Mouse (Mus musculus): ENCODE results near the gene Rims4. TPM values are rescaled to one million over a fixed set of nuclear protein-coding genes. Genes with fewer than 3 reads are reported as not detected.

Gene Rims4
- polyA plus RNA-seq, 1 experiment = 0.08 TPM

GRCm38 (mm10) chr2:163871266-163871665, 47.2 kb downstream of the Rims4 start:
- H3K4me3 ChIP-seq (ENCODE audit: insufficient read depth, low read depth, low read length) = no peak overlapping the region
- no peak for DNase-seq
- no peak overlapping the region for H3K27ac ChIP-seq (ENCODE audit: insufficient read depth, low read depth, low read length)
- no peaks in the 10 kb centered on the region for H3K4me1 ChIP-seq (ENCODE audit: control insufficient read depth, insufficient read depth, low read length)
- TF ChIP-seq CTCF (conservative IDR thresholded peaks at IDR 0.05; ENCODE audit: insufficient read depth, insufficient read length, low read depth, low read length) = no peak
- no peak for TF ChIP-seq POLR2A (IDR thresholded peaks at IDR 0.05; ENCODE audit: low read depth, low read length)
- no peaks in the 10 kb centered on the region for H3K36me3 ChIP-seq (ENCODE audit: control insufficient read depth, insufficient read depth, low read length)
- 91% methylated on average over 4 of the region's 4 CpGs for WGBS
- no peaks in the 10 kb centered on the region for H3K27me3 ChIP-seq (replicated peaks; ENCODE audit: control insufficient read depth, insufficient read depth, low read length)

GRCm38 (mm10) chr2:163869783-163870182, 48.7 kb downstream of the Rims4 start:
- H3K4me3 ChIP-seq (ENCODE audit: insufficient read depth, low read depth, low read length) = no peak overlapping the region
- H3K27me3 ChIP-seq (replicated peaks; ENCODE audit: control insufficient read depth, insufficient read depth, low read length) = no peaks in the 10 kb centered on the region
- H3K27ac ChIP-seq (ENCODE audit: insufficient read depth, low read depth, low read length) = no peak overlapping the region
- WGBS = 73% methylated on average over 5 of the region's 5 CpGs
- TF ChIP-seq POLR2A (IDR thresholded peaks at IDR 0.05; ENCODE audit: low read depth, low read length) (no peak), CTCF (conservative IDR thresholded peaks at IDR 0.05; ENCODE audit: insufficient read depth, insufficient read length, low read depth, low read length) (no peak)
- H3K4me1 ChIP-seq (ENCODE audit: control insufficient read depth, insufficient read depth, low read length) = no peaks in the 10 kb centered on the region
- no peaks in the 10 kb centered on the region for H3K36me3 ChIP-seq (ENCODE audit: control insufficient read depth, insufficient read depth, low read length)
- no peak for DNase-seq

- TF ChIP-seq CTCF (conservative IDR thresholded peaks at IDR 0.05; ENCODE audit: insufficient read depth, insufficient read length, low read depth, low read length) (no peak), POLR2A (IDR thresholded peaks at IDR 0.05; ENCODE audit: low read depth, low read length) (no peak)
- H3K4me1 ChIP-seq (ENCODE audit: control insufficient read depth, insufficient read depth, low read length) = no peaks in the 10 kb centered on the region
- H3K27ac ChIP-seq (ENCODE audit: insufficient read depth, low read depth, low read length) = no peak overlapping the region
- H3K36me3 ChIP-seq (ENCODE audit: control insufficient read depth, insufficient read depth, low read length) = no peaks in the 10 kb centered on the region
- no peak for DNase-seq
- H3K4me3 ChIP-seq (ENCODE audit: insufficient read depth, low read depth, low read length) = no peak overlapping the region
- H3K27me3 ChIP-seq (replicated peaks; ENCODE audit: control insufficient read depth, insufficient read depth, low read length) = no peaks in the 10 kb centered on the region
- WGBS = 93% methylated on average over 9 of the region's 9 CpGs
These were observed 52.4 kb downstream of the Rims4 start for GRCm38 (mm10) chr2:163866061-163866460.

- H3K27ac ChIP-seq (ENCODE audit: insufficient read depth, low read depth, low read length) = no peak overlapping the region
- WGBS = 85% methylated on average over 5 of the region's 5 CpGs
- no peaks in the 10 kb centered on the region for H3K4me1 ChIP-seq (ENCODE audit: control insufficient read depth, insufficient read depth, low read length)
- H3K36me3 ChIP-seq (ENCODE audit: control insufficient read depth, insufficient read depth, low read length) = no peaks in the 10 kb centered on the region
- no peak for DNase-seq
- H3K27me3 ChIP-seq (replicated peaks; ENCODE audit: control insufficient read depth, insufficient read depth, low read length) = no peaks in the 10 kb centered on the region
- H3K4me3 ChIP-seq (ENCODE audit: insufficient read depth, low read depth, low read length) = no peak overlapping the region
- TF ChIP-seq CTCF (conservative IDR thresholded peaks at IDR 0.05; ENCODE audit: insufficient read depth, insufficient read length, low read depth, low read length) = no peak
- no peak for TF ChIP-seq POLR2A (IDR thresholded peaks at IDR 0.05; ENCODE audit: low read depth, low read length)
These were observed 53.2 kb downstream of the Rims4 start for GRCm38 (mm10) chr2:163865311-163865710.

- TF ChIP-seq CTCF (conservative IDR thresholded peaks at IDR 0.05; ENCODE audit: insufficient read depth, insufficient read length, low read depth, low read length) (peak; percentile 50), POLR2A (IDR thresholded peaks at IDR 0.05; ENCODE audit: low read depth, low read length) (no peak)
- peaks cover 1% of the 10 kb centered on the region; the same call in 1 of the 2 replicates for H3K27me3 ChIP-seq (replicated peaks; ENCODE audit: control insufficient read depth, insufficient read depth, low read length)
- WGBS = 12% methylated on average over 50 of the region's 50 CpGs
- H3K36me3 ChIP-seq (ENCODE audit: control insufficient read depth, insufficient read depth, low read length) = no peaks in the 10 kb centered on the region
- H3K4me1 ChIP-seq (ENCODE audit: control insufficient read depth, insufficient read depth, low read length) = no peaks in the 10 kb centered on the region
- no peak overlapping the region for H3K4me3 ChIP-seq (ENCODE audit: insufficient read depth, low read depth, low read length)
- no peak for DNase-seq
- H3K27ac ChIP-seq (ENCODE audit: insufficient read depth, low read depth, low read length) = no peak overlapping the region
These were observed 60.1 kb downstream of the Rims4 start for GRCm38 (mm10) chr2:163858254-163858947.

GRCm38 (mm10) chr2:163857233-163857632, 61.2 kb downstream of the Rims4 start:
- 74% methylated on average over 6 of the region's 6 CpGs for WGBS
- Histone ChIP-seq H3K4me1 (ENCODE audit: control insufficient read depth, insufficient read depth, low read length) (no peaks in the 10 kb centered on the region), H3K4me3 (ENCODE audit: insufficient read depth, low read depth, low read length) (no peak overlapping the region), H3K27ac (ENCODE audit: insufficient read depth, low read depth, low read length) (no peak overlapping the region), H3K27me3 (replicated peaks; ENCODE audit: control insufficient read depth, insufficient read depth, low read length) (peaks cover 1% of the 10 kb centered on the region; the same call in 1 of the 2 replicates), H3K36me3 (ENCODE audit: control insufficient read depth, insufficient read depth, low read length) (no peaks in the 10 kb centered on the region)
- no peak for DNase-seq
- TF ChIP-seq POLR2A (IDR thresholded peaks at IDR 0.05; ENCODE audit: low read depth, low read length) = no peak
- no peak for TF ChIP-seq CTCF (conservative IDR thresholded peaks at IDR 0.05; ENCODE audit: insufficient read depth, insufficient read length, low read depth, low read length)

- no peaks in the 10 kb centered on the region for H3K4me1 ChIP-seq (ENCODE audit: control insufficient read depth, insufficient read depth, low read length)
- H3K36me3 ChIP-seq (ENCODE audit: control insufficient read depth, insufficient read depth, low read length) = no peaks in the 10 kb centered on the region
- TF ChIP-seq CTCF (conservative IDR thresholded peaks at IDR 0.05; ENCODE audit: insufficient read depth, insufficient read length, low read depth, low read length) = no peak
- TF ChIP-seq POLR2A (IDR thresholded peaks at IDR 0.05; ENCODE audit: low read depth, low read length) = no peak
- no peak for DNase-seq
- no peak within 1 kb of the TSS for H3K27ac ChIP-seq (ENCODE audit: insufficient read depth, low read depth, low read length)
- H3K27me3 ChIP-seq (replicated peaks; ENCODE audit: control insufficient read depth, insufficient read depth, low read length) = peaks cover 1% of the 10 kb centered on the region; the same call in 1 of the 2 replicates
- WGBS = 1% methylated on average over 38 of the region's 38 CpGs
- no peak within 1 kb of the TSS for H3K4me3 ChIP-seq (ENCODE audit: insufficient read depth, low read depth, low read length)
These were observed 65.0 kb downstream of the Rims4 start, which contains the start of gene Kcnk15 for GRCm38 (mm10) chr2:163853461-163853901. TSS of gene Kcnk15 (plus strand) at chr2:163853651.
